Mouse (Mus musculus): ENCODE results near the gene Snapin.
A peak's percentile ranks its signal among the peaks of the same experiment; 100 is the strongest.

Gene Snapin

GRCm38 (mm10) chr3:90490696-90491256 lies at the start of gene Snapin:
TSS of gene Snapin (minus strand) at chr3:90491033.
- peak; percentile 94 for DNase-seq (ENCODE audit: low spot score)

- no peak for DNase-seq (ENCODE audit: low spot score)
Observed at GRCm38 (mm10) chr3:90537905-90538296, 47.1 kb upstream of the Snapin start.

GRCm38 (mm10) chr3:90537141-90537904 lies 46.5 kb upstream of the Snapin start, which contains the start of gene S100a16:
TSS of gene S100a16 (plus strand) at chr3:90537254.
- DNase-seq (ENCODE audit: low spot score): peak; percentile 65

GRCm38 (mm10) chr3:90535446-90535845 lies 44.6 kb upstream of the Snapin start:
- DNase-seq (ENCODE audit: low spot score): no peak

GRCm38 (mm10) chr3:90531713-90532112 lies 40.9 kb upstream of the Snapin start:
- no peak for DNase-seq (ENCODE audit: low spot score)

- DNase-seq (ENCODE audit: low spot score): no peak
Observed at GRCm38 (mm10) chr3:90527291-90527873, 36.5 kb upstream of the Snapin start.

GRCm38 (mm10) chr3:90526580-90526979 lies 35.7 kb upstream of the Snapin start, which contains the start of gene S100a14:
TSS of gene S100a14 (plus strand) at chr3:90526856.
- DNase-seq (ENCODE audit: low spot score): no peak

GRCm38 (mm10) chr3:90526076-90526475 lies 35.2 kb upstream of the Snapin start:
- DNase-seq (ENCODE audit: low spot score): no peak

GRCm38 (mm10) chr3:90525421-90525820 lies 34.6 kb upstream of the Snapin start:
- DNase-seq (ENCODE audit: low spot score): no peak

GRCm38 (mm10) chr3:90517711-90518110 lies 26.9 kb upstream of the Snapin start:
- no peak for DNase-seq (ENCODE audit: low spot score)

- no peak for DNase-seq (ENCODE audit: low spot score)
Observed at GRCm38 (mm10) chr3:90515789-90516188, 25.0 kb upstream of the Snapin start.

- no peak for DNase-seq (ENCODE audit: low spot score)
Observed at GRCm38 (mm10) chr3:90515242-90515641, 24.4 kb upstream of the Snapin start.

- DNase-seq (ENCODE audit: low spot score): no peak
Observed at GRCm38 (mm10) chr3:90514691-90515090, 23.9 kb upstream of the Snapin start.

- peak; percentile 62 for DNase-seq (ENCODE audit: low spot score)
Observed at GRCm38 (mm10) chr3:90513796-90514590, 23.2 kb upstream of the Snapin start, which contains the start of the genes S100a1 and S100a13. TSS of gene S100a1 (minus strand) at chr3:90514392. TSS of gene S100a13 (plus strand) at chr3:90514435.

GRCm38 (mm10) chr3:90512948-90513642 lies 22.3 kb upstream of the Snapin start:
- no peak for DNase-seq (ENCODE audit: low spot score)

GRCm38 (mm10) chr3:90512276-90512675 lies 21.4 kb upstream of the Snapin start:
- no peak for DNase-seq (ENCODE audit: low spot score)

- no peak for DNase-seq (ENCODE audit: low spot score)
Observed at GRCm38 (mm10) chr3:90509747-90510123, 18.9 kb upstream of the Snapin start.

- peak; percentile 99 for DNase-seq (ENCODE audit: low spot score)
Observed at GRCm38 (mm10) chr3:90508950-90509746, 18.3 kb upstream of the Snapin start, which contains the start of gene Chtop. TSS of gene Chtop (minus strand) at chr3:90509498.

- no peak for DNase-seq (ENCODE audit: low spot score)
Observed at GRCm38 (mm10) chr3:90508287-90508949, 17.6 kb upstream of the Snapin start.

GRCm38 (mm10) chr3:90506362-90506761 lies 15.5 kb upstream of the Snapin start:
- no peak for DNase-seq (ENCODE audit: low spot score)

Measured in testis, postnatal 14 days (tissue).